Mouse (Mus musculus) heart, postnatal 0 days (tissue): Measurements from ENCODE around the gene Kcnh2.

Experiments
- CTCF ChIP-seq: IDR thresholded peaks from 2 replicates; pipeline ENCODE4 v1.5.1; 2016; ENCODE audit warnings: antibody characterized with exemption, control low read depth, low read depth
- EP300 ChIP-seq: IDR thresholded peaks from 2 replicates; pipeline ENCODE4 v1.6.1; 2016; ENCODE audit warnings: antibody characterized with exemption, low read depth

- TF ChIP-seq CTCF = no peak
- no peak for TF ChIP-seq EP300
These were observed 18.4 kb upstream of the Kcnh2 start for GRCm38 (mm10) chr5:24369767-24370166.
